Mouse (Mus musculus): Measurements from ENCODE around the gene Slc35c1.

Gene Slc35c1

GRCm38 (mm10) chr2:92435023-92435422 is 25.3 kb downstream of the Slc35c1 start:
- peak; percentile 58 for DNase-seq (ENCODE audit: low read depth, low spot score)

- DNase-seq (ENCODE audit: low read depth, low spot score): peak; percentile 83
Measured at GRCm38 (mm10) chr2:92434375-92434745, 26.0 kb downstream of the Slc35c1 start.

GRCm38 (mm10) chr2:92433578-92434374 is 26.6 kb downstream of the Slc35c1 start, which contains the start of gene Cry2:
Gene Cry2, minus strand, starts transcription at chr2:92434043.
- DNase-seq (ENCODE audit: low read depth, low spot score): peak; percentile 100

GRCm38 (mm10) chr2:92432299-92433295 is 27.7 kb downstream of the Slc35c1 start:
- DNase-seq (ENCODE audit: low read depth, low spot score): peak; percentile 68

GRCm38 (mm10) chr2:92431611-92432179 is 28.6 kb downstream of the Slc35c1 start:
- peak; percentile 52 for DNase-seq (ENCODE audit: low read depth, low spot score)

- peak; percentile 95 for DNase-seq (ENCODE audit: low read depth, low spot score)
Measured at GRCm38 (mm10) chr2:92430723-92431541, 29.4 kb downstream of the Slc35c1 start.

- no peak for DNase-seq (ENCODE audit: low read depth, low spot score)
Measured at GRCm38 (mm10) chr2:92430089-92430488, 30.2 kb downstream of the Slc35c1 start.

- DNase-seq (ENCODE audit: low read depth, low spot score): peak; percentile 99
Measured at GRCm38 (mm10) chr2:92427882-92428281, 32.5 kb downstream of the Slc35c1 start.

GRCm38 (mm10) chr2:92426426-92426825 is 33.9 kb downstream of the Slc35c1 start:
- DNase-seq (ENCODE audit: low read depth, low spot score): peak; percentile 53

- DNase-seq (ENCODE audit: low read depth, low spot score): no peak
Measured at GRCm38 (mm10) chr2:92425366-92425765, 35.0 kb downstream of the Slc35c1 start.

- peak; percentile 83 for DNase-seq (ENCODE audit: low read depth, low spot score)
Measured at GRCm38 (mm10) chr2:92424462-92425308, 35.7 kb downstream of the Slc35c1 start.

GRCm38 (mm10) chr2:92423702-92424461 is 36.5 kb downstream of the Slc35c1 start:
- peak; percentile 97 for DNase-seq (ENCODE audit: low read depth, low spot score)

- no peak for DNase-seq (ENCODE audit: low read depth, low spot score)
Measured at GRCm38 (mm10) chr2:92423156-92423555, 37.2 kb downstream of the Slc35c1 start.

- DNase-seq (ENCODE audit: low read depth, low spot score): peak; percentile 88
Measured at GRCm38 (mm10) chr2:92422388-92423135, 37.8 kb downstream of the Slc35c1 start.

- DNase-seq (ENCODE audit: low read depth, low spot score): peak; percentile 59
Measured at GRCm38 (mm10) chr2:92421723-92422387, 38.5 kb downstream of the Slc35c1 start.

- DNase-seq (ENCODE audit: low read depth, low spot score): peak; percentile 89
Measured at GRCm38 (mm10) chr2:92411705-92412104, 48.6 kb downstream of the Slc35c1 start.

GRCm38 (mm10) chr2:92408309-92409045 is 51.9 kb downstream of the Slc35c1 start:
- DNase-seq (ENCODE audit: low read depth, low spot score): peak; percentile 77
